Mouse (Mus musculus) erythroblast, embryonic 14.5 days (primary cell): ENCODE measurements around the gene 2510009E07Rik.

ENCODE experiments used
- GATA1 ChIP-seq: IDR thresholded peaks from 2 replicates; pipeline ENCODE4 v1.6.1; 2012; ENCODE audit warnings: low read length, inconsistent platforms, mixed read lengths
- TAL1 ChIP-seq: IDR thresholded peaks from 3 replicates; pipeline ENCODE4 v1.6.1; 2012; ENCODE audit warnings: low read length, inconsistent platforms, mixed read lengths

DNA sequence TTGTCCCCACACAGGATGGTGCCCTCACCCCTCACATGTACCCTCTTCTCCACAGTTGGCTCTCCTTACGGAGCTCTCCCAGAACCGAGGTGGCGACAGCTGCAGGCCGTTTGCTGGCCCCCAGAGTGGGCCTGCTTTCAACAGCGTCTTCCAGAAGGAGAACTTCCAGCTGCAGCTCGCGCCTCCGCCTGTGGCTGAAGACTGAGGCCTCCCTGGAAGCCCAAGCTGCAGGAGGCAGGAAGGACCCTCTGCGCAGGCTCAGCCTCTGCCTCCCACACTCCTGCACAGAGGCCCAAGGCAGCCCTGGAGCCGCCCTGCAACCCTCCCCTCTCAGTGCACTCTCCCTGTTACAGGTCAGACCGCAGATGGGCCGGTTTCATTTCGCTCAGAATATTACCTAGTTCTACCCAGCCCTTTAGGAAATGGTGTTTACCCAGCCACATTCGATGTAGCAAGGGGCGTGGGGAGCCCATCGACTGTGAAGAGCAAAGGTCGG, 50.4 kb downstream of the 2510009E07Rik start:
- TF ChIP-seq TAL1, result no peak
- no peak for TF ChIP-seq GATA1
